Mouse (Mus musculus) embryonic stem cell, embryonic (primary cell): ENCODE data around the gene Kansl2.

ENCODE experiments used
- CTCF ChIA-PET, 4 experiments: fragments of 300-600 bp in 2 of 4; fragments of 350-600 bp in 2 of 4; sonication (Branson Sonifier 250); formaldehyde crosslinking; loops; one replicate each; lab custom pipeline; 2022; ENCODE audit warnings: inconsistent platforms in 2 of 4; lab: Charles Lee
- POLR2A ChIA-PET, 4 experiments: fragments of 300-600 bp in 2 of 4; fragments of 350-600 bp in 2 of 4; sonication (Branson Sonifier 250); formaldehyde crosslinking; loops; one replicate each; lab custom pipeline; 2022; ENCODE audit warnings: antibody characterized with exemption in 4 of 4, inconsistent platforms in 1 of 4; lab: Charles Lee

The Kansl2 gene

GRCm38 (mm10) chr15:98483907-98484886 lies 49.9 kb downstream of the Kansl2 start:
- ChIA-PET POLR2A (no interaction called here), CTCF (interaction anchor here in 1 of 4 experiments (1.0 kb wide), 1 partner anchor 17 kb away, joined by 3 read pairs; no protein-coding TSS in a partner anchor)

- CTCF ChIA-PET = no interaction called here
- POLR2A ChIA-PET = interaction anchor here in 1 of 4 experiments (0.7 kb wide), 1 partner anchor 10 kb away, joined by 5 read pairs; no protein-coding TSS in a partner anchor
These were observed 51.4 kb downstream of the Kansl2 start, which contains the start of gene Lalba for GRCm38 (mm10) chr15:98482701-98483100. Lalba (minus strand) TSS chr15:98482721.

GRCm38 (mm10) chr15:98479568-98480102 lies 54.4 kb downstream of the Kansl2 start:
- ChIA-PET POLR2A (interaction anchor here in 1 of 4 experiments (0.9 kb wide), 1 partner anchor 298 kb away, joined by 3 read pairs; no protein-coding TSS in a partner anchor), CTCF (interaction anchor here in 2 of 4 experiments (0.6 to 1.0 kb wide), 2 partner anchors 296 to 299 kb away, joined by 5 to 16 read pairs; no protein-coding TSS in a partner anchor)

- CTCF ChIA-PET = interaction anchor here in 3 of 4 experiments (0.7 to 1.3 kb wide), 5 partner anchors 28 to 331 kb away, joined by 3 read pairs; no protein-coding TSS in a partner anchor
- POLR2A ChIA-PET = interaction anchor here in 2 of 4 experiments (0.5 to 0.6 kb wide), 2 partner anchors 31 to 224 kb away, joined by 3 to 7 read pairs; no protein-coding TSS in a partner anchor
These were observed 57.8 kb downstream of the Kansl2 start for GRCm38 (mm10) chr15:98476281-98476680.

GRCm38 (mm10) chr15:98475382-98475781 lies 58.7 kb downstream of the Kansl2 start:
- ChIA-PET POLR2A (no interaction called here), CTCF (interaction anchor here in 2 of 4 experiments (1.3 to 1.6 kb wide), 3 partner anchors 10 to 294 kb away, joined by 3 to 6 read pairs (median 5); no protein-coding TSS in a partner anchor)

GRCm38 (mm10) chr15:98474958-98475357 lies 59.1 kb downstream of the Kansl2 start:
- ChIA-PET CTCF (interaction anchor here in 3 of 4 experiments (0.7 to 1.6 kb wide), 4 partner anchors 10 to 426 kb away, joined by 3 to 6 read pairs (median 4); no protein-coding TSS in a partner anchor), POLR2A (no interaction called here)

GRCm38 (mm10) chr15:98471539-98471938 lies 62.5 kb downstream of the Kansl2 start:
- ChIA-PET POLR2A (interaction anchor here in 1 of 4 experiments (0.7 kb wide), 1 partner anchor 23 kb away, joined by 3 read pairs; no protein-coding TSS in a partner anchor), CTCF (no interaction called here)

GRCm38 (mm10) chr15:98469596-98469995 lies 64.5 kb downstream of the Kansl2 start, which contains the start of gene OR5BS1P:
OR5BS1P (plus strand) TSS chr15:98469896.
- ChIA-PET POLR2A (interaction anchor here in 1 of 4 experiments (0.6 kb wide), 1 partner anchor 255 kb away, joined by 4 read pairs; no protein-coding TSS in a partner anchor), CTCF (no interaction called here)
